Mouse (Mus musculus) midbrain, embryonic 10.5 days (tissue): Measurements from ENCODE around the gene Plce1. TPM values are rescaled to one million over a fixed set of nuclear protein-coding genes. Genes with fewer than 3 reads are reported as not detected.
"Not testable (repeated sequence)": the region's sequence is repeated elsewhere in the genome, so short reads cannot be mapped to it uniquely, and the experiment has no call there.

Source experiments
- DNase-seq: peaks from one replicate; pipeline ENCODE4 v3.0.0-alpha.2; 2017; ENCODE audit warnings: low spot score
- H3K27ac ChIP-seq: fragments of 300-500 bp; sonication (generic); replicated peaks from 2 replicates; pipeline ENCODE4 v1.5.1; 2016; ENCODE audit warnings: mild to moderate bottlenecking
- H3K27me3 ChIP-seq: fragments of 300-500 bp; sonication (generic); 2 replicates; pipeline ENCODE4 v1.6.1; 2016; ENCODE audit warnings: low read depth, mild to moderate bottlenecking; ENCODE audit not compliant: poor library complexity, severe bottlenecking
- H3K36me3 ChIP-seq: fragments of 300-500 bp; sonication (generic); 2 replicates; pipeline ENCODE4 v1.6.1; 2016; ENCODE audit warnings: mild to moderate bottlenecking, moderate library complexity
- H3K4me1 ChIP-seq: fragments of 300-500 bp; sonication (generic); 2 replicates; pipeline ENCODE4 v1.6.1; 2016
- H3K4me3 ChIP-seq: fragments of 300-500 bp; sonication (generic); 2 replicates; pipeline ENCODE4 v1.5.1; 2016; ENCODE audit warnings: mild to moderate bottlenecking, moderate library complexity
- H3K9me3 ChIP-seq: fragments of 300-500 bp; sonication (generic); replicated peaks from 2 replicates; pipeline ENCODE4 v1.6.1; 2016; ENCODE audit warnings: mild to moderate bottlenecking
- WGBS: fragments of 180-500 bp; shearing (Covaris S2); methylation state at CpG from one replicate; pipeline ENCODE4 v1.1.7; 2016; 5-methylcytosine and 5-hydroxymethylcytosine counted together
- polyA plus RNA-seq: library from polyadenylated mRNA; unstranded; fragments of >200 nt; fragmentation: Nextera tagmentation; extraction: Ambion mirVana; gene quantifications from 2 replicates; pipeline ENCODE4 v1.2.1, GENCODE M21; 2016

Plce1 gene
- polyA plus RNA-seq, 1 experiment from 2014 or later, result 3.1 TPM

DNA sequence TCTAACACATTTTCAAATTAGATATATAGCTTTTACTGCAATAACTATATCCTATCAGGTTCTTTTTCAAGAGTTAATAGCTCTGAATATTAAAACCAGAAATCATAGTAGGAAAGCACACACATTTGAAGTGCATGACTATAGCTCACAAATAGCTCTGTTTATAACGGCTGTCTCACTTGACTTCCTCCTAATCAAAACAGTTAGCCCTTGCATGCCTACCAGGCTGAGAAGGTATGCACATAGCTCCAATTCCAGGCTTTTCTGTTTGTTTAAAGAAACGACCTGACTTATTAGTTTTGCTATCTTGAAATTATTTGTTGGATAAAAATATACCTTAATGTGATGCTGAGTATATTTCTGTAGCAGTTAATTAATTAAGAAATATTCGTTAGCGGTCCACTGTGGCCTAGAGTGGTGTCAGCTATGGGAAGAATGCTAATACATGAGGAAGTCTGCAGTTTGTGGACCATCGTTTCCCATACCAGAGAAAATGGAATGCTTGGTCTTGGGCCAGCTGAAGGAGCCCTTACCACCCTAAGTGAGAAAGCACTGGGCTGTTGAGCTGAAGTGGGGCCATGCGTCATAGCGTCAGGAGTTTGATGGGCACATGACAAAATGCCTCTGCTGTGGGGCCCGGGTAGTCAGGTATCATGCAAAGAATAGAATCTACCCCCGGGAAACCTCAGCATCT lies 146.3 kb downstream of the Plce1 start:
- 88% methylated on average over 9 of the region's 9 CpGs for WGBS
- DNase-seq, result no peak
- Histone ChIP-seq H3K27me3 (no peaks in the 10 kb centered on the region), H3K4me3 (no peak overlapping the region), H3K27ac (no peak overlapping the region), H3K4me1 (no peaks in the 10 kb centered on the region), H3K36me3 (no peaks in the 10 kb centered on the region), H3K9me3 (no peaks in the 10 kb centered on the region)

DNA sequence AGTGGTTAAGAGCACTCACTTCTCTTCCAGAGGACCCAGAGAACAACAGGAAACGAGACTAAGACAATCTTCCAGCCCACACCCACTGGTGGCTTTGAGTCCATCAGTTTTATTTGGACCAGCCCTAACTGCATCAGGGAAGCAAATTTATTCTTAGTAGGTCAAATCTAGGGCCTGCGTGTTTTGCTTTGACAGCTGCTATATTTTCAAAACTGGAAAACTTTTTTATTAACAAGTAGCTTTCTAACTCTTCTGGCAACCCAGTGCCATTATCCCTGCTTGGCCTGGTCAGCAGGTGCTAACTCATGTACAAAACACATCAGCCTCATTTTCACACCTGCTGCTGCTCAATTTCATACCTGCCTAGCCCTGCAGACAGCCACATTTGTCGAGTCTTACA lies 151.3 kb downstream of the Plce1 start:
- no peaks in the 10 kb centered on the region for H3K4me1 ChIP-seq
- DNase-seq, result no peak
- no peaks in the 10 kb centered on the region for H3K9me3 ChIP-seq
- H3K4me3 ChIP-seq, result no peak overlapping the region
- no peak overlapping the region for H3K27ac ChIP-seq
- H3K36me3 ChIP-seq, result no peaks in the 10 kb centered on the region
- WGBS, result 82% methylated on average over 3 of the region's 3 CpGs
- no peaks in the 10 kb centered on the region for H3K27me3 ChIP-seq

DNA sequence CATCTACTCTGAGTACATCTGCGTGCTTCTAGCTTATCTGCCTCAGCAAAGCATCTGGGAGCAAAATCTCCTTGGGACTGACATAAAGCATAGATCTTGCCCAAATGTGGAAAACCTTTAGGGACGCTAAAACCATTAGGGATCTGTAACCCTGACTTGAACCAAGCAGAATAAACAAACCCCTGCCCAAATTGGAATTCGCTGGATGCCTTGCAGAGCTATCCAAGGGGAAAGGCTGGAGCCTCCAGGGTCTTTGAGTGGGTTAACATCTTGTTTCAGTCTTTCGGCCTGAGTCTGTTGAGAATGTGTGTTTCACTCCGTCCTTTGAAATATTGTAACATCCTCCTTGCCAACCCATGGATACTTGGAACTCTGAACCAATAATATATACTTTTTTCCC lies 152.4 kb downstream of the Plce1 start:
- Histone ChIP-seq H3K36me3 (no peaks in the 10 kb centered on the region), H3K4me1 (no peaks in the 10 kb centered on the region), H3K4me3 (no peak overlapping the region), H3K9me3 (no peaks in the 10 kb centered on the region), H3K27ac (no peak overlapping the region), H3K27me3 (no peaks in the 10 kb centered on the region)
- WGBS, result 69% methylated on average over 5 of the region's 5 CpGs
- DNase-seq, result no peak

DNA sequence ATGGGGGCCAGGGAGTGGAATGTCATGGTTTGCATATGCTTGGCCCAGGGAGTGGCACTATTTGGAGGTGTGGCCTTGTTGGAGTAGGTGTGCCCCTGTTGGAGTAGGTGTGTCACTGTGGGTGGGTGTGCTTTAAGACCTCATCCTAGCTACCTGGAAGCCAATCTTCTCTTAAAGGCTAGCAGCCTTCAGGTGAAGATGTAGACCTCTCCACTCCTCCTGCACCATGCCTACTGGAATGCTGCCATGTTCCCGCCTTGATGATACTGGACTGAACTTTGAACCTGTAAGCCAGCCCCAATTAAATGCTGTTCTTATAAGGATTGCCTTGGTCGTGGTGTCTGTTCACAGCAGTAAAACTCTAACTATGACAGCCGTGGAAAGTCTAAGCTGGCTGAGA lies 158.1 kb downstream of the Plce1 start:
- no peaks in the 10 kb centered on the region for H3K4me1 ChIP-seq
- WGBS, result 90% methylated on average over 3 of the region's 3 CpGs
- no peaks in the 10 kb centered on the region for H3K9me3 ChIP-seq
- no peak for DNase-seq
- H3K4me3 ChIP-seq, result no peak overlapping the region
- H3K36me3 ChIP-seq, result no peaks in the 10 kb centered on the region
- H3K27me3 ChIP-seq, result no peaks in the 10 kb centered on the region
- no peak overlapping the region for H3K27ac ChIP-seq

DNA sequence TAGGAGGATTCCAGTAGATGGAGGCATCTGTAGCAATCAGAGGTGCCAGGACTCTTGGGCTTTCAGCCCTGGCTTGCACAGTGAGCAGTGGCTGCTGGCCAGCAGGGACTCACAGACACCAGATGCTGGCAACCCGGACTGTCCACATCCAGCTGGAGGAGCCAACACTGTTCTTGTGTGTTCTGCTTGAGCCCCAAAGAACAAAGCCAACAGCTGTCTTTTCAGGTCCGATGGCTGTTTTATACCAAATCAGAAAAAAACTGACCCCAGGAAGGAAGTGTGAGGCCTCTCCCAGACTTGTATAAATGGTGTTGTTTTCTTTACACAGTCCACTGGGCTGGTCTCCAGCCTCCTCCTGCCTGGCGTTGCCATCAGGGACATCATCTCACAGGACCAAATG lies 158.9 kb downstream of the Plce1 start:
- Histone ChIP-seq H3K27ac (no peak overlapping the region), H3K27me3 (no peaks in the 10 kb centered on the region)
- WGBS, result 83% methylated on average over 3 of the region's 3 CpGs

DNA sequence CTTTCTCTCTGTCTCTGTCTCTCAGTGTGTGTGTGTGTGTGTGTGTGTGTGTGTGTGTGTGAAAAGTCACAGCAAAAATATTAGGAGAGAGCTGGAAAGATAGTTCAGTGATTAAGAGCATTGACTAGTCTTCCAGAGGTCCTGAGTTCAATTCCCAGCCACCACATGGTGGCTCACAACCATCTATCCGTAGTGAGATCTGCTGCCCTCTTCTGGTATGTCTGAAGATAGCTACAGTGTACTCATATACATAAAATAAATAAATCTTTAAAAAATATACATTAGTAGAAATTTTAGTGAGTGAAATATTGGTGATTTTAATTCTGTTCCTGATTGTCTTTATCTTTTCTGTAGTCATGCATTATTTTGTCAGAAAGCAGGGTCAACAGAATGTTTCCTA lies 161.6 kb downstream of the Plce1 start:
- H3K27me3 ChIP-seq, DNase-seq, H3K9me3 ChIP-seq, H3K4me1 ChIP-seq, H3K27ac ChIP-seq, H3K4me3 ChIP-seq, H3K36me3 ChIP-seq: not testable (repeated sequence)
- 64% methylated on average over 1 of the region's 1 CpGs for WGBS

More for the DNA sequence above, 158.9 kb downstream of the Plce1 start:
- Histone ChIP-seq H3K36me3 (no peaks in the 10 kb centered on the region), H3K4me3 (no peak overlapping the region), H3K9me3 (no peaks in the 10 kb centered on the region), H3K4me1 (peaks cover 2% of the 10 kb centered on the region; the same call in 1 of the 2 replicates)
- DNase-seq, result no peak

DNA sequence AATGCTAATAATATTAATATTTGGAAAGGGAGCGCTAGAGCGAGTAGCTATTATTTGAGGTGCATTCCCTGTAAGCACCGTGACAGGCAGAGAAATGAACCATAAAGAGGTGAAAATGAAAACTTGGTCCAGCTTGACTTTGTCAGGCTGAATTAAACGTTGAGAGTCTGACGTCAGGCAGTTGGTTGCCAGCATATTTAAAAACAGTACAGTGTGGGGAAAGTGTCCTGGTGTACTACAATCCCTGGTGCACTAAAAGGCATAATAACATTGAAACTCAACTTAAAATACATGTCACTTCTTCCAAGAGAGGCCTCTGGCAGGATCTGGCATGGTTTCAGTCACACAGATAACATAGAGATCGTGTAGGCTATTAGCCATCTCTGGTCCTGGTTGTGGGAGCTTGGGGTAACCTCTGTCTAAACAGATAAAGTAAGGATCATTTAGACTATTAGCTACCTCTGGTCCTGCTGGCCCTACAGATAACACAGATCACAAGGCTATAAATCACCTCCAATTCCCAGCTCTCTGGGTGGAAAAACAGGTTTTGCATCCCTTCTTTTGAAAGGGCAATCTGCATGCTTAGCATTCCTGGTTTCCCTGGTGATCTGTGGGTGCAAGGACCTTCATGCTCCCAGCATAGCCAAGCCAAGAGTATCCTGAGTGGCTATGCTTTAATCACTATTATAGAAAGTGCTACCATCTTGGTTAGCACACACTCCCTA lies 164.1 kb downstream of the Plce1 start:
- H3K4me1 ChIP-seq, result peaks cover 9% of the 10 kb centered on the region; the same call in 1 of the 2 replicates
- H3K36me3 ChIP-seq, result no peaks in the 10 kb centered on the region
- no peaks in the 10 kb centered on the region for H3K9me3 ChIP-seq
- 78% methylated on average over 6 of the region's 6 CpGs for WGBS
- no peak overlapping the region for H3K4me3 ChIP-seq
- no peaks in the 10 kb centered on the region for H3K27me3 ChIP-seq
- H3K27ac ChIP-seq, result no peak overlapping the region
- no peak for DNase-seq

DNA sequence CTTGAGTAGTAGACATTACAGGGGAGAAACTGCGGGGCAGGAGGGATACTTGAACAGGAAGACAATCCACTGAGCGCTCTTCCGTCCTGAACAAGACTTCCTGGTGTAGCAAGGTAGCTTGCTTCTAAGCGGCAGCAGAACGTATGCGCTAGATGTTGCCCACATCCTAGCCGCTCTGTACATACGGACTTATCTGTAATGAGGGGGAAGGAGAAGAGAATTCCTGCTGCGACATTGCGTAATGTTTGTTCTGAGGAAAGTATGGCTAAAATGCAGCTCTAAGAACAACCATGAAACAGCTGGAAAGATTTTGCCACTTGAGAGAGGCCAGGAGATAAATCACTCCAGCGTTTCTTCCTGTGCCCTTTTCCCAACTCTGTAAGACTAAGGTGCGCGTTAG lies 177.1 kb downstream of the Plce1 start:
- Histone ChIP-seq H3K27ac (no peak overlapping the region), H3K4me3 (no peak overlapping the region)
- WGBS, result 94% methylated on average over 13 of the region's 13 CpGs

DNA sequence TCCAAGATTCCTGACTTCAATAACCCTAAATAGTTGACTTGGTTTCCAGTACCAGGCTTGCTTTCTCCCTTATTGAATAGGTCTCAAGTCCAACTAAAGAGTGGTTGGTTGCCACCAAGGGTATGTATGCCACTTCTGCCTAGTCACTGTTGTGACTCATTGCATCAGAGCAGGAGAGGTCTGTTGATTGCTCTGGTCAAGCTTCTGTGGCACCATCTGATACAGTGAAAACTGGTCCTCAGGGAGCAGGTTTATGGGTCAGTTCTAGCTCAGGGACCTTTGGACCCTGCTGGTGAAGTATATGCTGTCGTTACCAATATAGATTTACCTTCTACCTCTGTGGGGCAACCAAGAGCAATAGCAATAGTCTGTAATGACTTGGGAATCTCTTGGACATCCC lies 184.5 kb downstream of the Plce1 start:
- 89% methylated on average over 1 of the region's 1 CpGs for WGBS
- Histone ChIP-seq H3K4me1 (no peaks in the 10 kb centered on the region), H3K27ac (no peak overlapping the region)

More for the DNA sequence above, 177.1 kb downstream of the Plce1 start:
- DNase-seq, result no peak
- Histone ChIP-seq H3K36me3 (no peaks in the 10 kb centered on the region), H3K9me3 (peaks cover 8% of the 10 kb centered on the region; the same call in 1 of the 2 replicates), H3K4me1 (no peaks in the 10 kb centered on the region), H3K27me3 (no peaks in the 10 kb centered on the region)

DNA sequence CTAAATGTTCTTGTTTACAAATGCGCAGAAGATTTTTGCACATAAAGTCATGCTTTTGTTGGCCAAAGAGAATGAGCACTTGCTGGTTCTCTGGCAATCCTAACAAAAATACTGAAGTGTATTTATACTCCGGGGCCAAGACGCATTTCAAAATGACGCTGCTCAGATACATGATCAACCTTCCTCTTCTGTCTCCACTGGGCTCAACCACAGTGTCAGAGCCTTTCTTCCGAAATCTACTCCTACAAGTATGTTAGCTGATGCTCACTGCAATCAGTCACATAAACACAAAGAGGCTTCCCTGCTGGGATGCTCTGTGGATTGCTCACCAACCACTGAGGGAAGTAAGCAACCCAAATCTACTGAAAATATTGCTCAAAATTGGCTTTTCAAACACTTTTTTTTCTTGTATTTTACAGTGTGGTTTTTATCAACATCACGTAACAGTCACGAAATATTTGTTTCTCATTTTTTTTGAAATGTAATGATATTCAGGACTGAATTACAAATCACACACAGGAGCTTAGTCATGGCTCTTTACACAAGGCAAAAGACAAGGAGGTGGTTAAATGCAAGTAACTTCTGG lies 191.2 kb downstream of the Plce1 start:
- H3K36me3 ChIP-seq, result no peaks in the 10 kb centered on the region
- WGBS, result 89% methylated on average over 7 of the region's 7 CpGs
- H3K9me3 ChIP-seq, result no peaks in the 10 kb centered on the region
- no peak overlapping the region for H3K27ac ChIP-seq
- H3K4me3 ChIP-seq, result no peak overlapping the region
- no peaks in the 10 kb centered on the region for H3K4me1 ChIP-seq
- no peaks in the 10 kb centered on the region for H3K27me3 ChIP-seq
- DNase-seq, result no peak

More for the DNA sequence above, 184.5 kb downstream of the Plce1 start:
- Histone ChIP-seq H3K9me3 (no peaks in the 10 kb centered on the region), H3K36me3 (no peaks in the 10 kb centered on the region), H3K27me3 (no peaks in the 10 kb centered on the region), H3K4me3 (no peak overlapping the region)
- DNase-seq, result no peak

DNA sequence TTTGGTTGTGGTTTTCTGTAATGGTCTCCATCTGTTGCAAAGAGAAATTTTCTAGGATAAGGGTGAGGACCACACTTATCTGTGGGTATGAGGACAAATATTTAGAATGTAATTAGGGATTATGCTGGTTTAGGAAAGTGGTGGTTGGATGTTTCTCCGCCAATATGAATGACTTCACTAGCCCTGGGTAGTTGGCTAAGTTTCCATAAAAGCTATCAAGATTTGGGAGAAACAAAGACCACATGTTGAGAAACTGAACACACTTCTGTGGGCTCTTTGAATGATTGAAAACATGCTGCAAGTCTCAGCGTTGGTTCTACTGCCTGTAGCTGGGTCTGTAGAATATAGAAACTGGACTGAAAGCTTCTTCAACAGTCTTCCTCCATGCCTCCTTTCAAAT lies 193.0 kb downstream of the Plce1 start:
- DNase-seq, result no peak
- Histone ChIP-seq H3K4me1 (no peaks in the 10 kb centered on the region), H3K27ac (no peak overlapping the region), H3K36me3 (no peaks in the 10 kb centered on the region), H3K4me3 (no peak overlapping the region), H3K27me3 (no peaks in the 10 kb centered on the region), H3K9me3 (no peaks in the 10 kb centered on the region)
- 79% methylated on average over 2 of the region's 2 CpGs for WGBS

DNA sequence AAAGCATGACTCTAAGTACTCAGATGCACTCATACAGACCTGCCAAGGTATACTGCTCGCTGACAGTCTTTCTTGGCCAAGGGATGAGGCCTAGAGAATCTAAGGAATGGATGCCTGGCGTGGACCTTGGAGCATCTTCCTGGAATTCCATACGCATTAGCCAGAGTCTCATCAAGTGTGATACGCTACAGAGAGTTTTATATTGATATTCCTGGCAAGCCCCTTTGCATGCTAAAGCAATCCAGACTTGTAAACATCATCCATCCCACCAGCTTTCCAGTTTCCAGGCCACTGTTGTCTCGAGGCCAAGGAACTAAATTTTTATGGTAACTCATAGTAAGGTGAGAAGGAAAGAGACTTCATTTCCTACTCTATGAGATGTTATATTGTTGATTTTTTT lies 197.7 kb downstream of the Plce1 start:
- Histone ChIP-seq H3K27ac (no peak overlapping the region), H3K27me3 (no peaks in the 10 kb centered on the region), H3K36me3 (no peaks in the 10 kb centered on the region), H3K9me3 (no peaks in the 10 kb centered on the region), H3K4me3 (no peak overlapping the region), H3K4me1 (peaks cover 5% of the 10 kb centered on the region; the same call in 1 of the 2 replicates)
- 94% methylated on average over 5 of the region's 5 CpGs for WGBS
- DNase-seq, result no peak

DNA sequence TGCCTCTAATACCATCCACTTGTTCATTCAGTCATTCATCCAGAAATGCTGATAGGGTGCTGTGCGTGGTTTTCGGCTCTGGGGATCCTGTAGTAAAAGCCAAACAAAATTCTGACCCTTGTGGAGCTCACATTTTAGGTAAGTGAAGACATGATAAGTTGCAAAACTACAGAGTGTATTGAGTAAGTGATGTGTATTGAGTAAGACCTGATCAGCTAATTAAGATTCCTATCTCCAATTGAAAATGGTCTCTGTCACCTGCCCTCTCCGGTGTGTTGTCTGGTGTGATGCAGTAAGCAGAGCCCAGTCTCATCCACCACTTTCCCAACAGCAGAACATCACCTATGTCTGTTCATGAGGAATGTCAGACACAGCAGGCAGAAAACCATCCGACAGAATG lies 198.6 kb downstream of the Plce1 start:
- WGBS, result 90% methylated on average over 4 of the region's 4 CpGs

More for the DNA sequence above, 198.6 kb downstream of the Plce1 start:
- Histone ChIP-seq H3K4me3 (no peak overlapping the region), H3K27ac (no peak overlapping the region), H3K4me1 (peaks cover 5% of the 10 kb centered on the region; the same call in 1 of the 2 replicates), H3K27me3 (no peaks in the 10 kb centered on the region), H3K36me3 (no peaks in the 10 kb centered on the region), H3K9me3 (no peaks in the 10 kb centered on the region)
- DNase-seq, result no peak
